Mouse (Mus musculus) neural tube, embryonic 15.5 days (tissue): ENCODE measurements at regions not wholly inside any gene's neighbourhood (a gene's known extent, or its start where the extent isn't known, plus 50 kb on each side); places are given as distances from the start of the nearest gene placed in this dataset.
A peak's percentile ranks its signal among the peaks of the same experiment; 100 is the strongest.

ENCODE experiments used
- ATAC-seq: fragments of 200-750 bp; cut with Nextera tagmentation; 2 replicates; pipeline ENCODE4 v1.8.0; 2017; ENCODE audit warnings: mild to moderate bottlenecking, moderate TSS enrichment, moderate library complexity; ENCODE audit not compliant: low FRiP score
- H3K27ac ChIP-seq: fragments of 300-500 bp; sonication (generic); replicated peaks from 2 replicates; pipeline ENCODE4 v1.5.1; 2015; ENCODE audit warnings: mild to moderate bottlenecking, inconsistent platforms
- H3K27me3 ChIP-seq: fragments of 300-500 bp; sonication (generic); replicated peaks from 2 replicates; pipeline ENCODE4 v1.6.1; 2015; ENCODE audit warnings: inconsistent platforms
- H3K36me3 ChIP-seq: fragments of 300-500 bp; sonication (generic); 2 replicates; pipeline ENCODE4 v1.6.1; 2015; ENCODE audit warnings: inconsistent platforms
- H3K4me1 ChIP-seq: fragments of 300-500 bp; sonication (generic); 2 replicates; pipeline ENCODE4 v1.6.1; 2015; ENCODE audit warnings: inconsistent platforms
- H3K4me2 ChIP-seq: fragments of 300-500 bp; sonication (generic); 2 replicates; pipeline ENCODE4 v1.6.1; 2015; ENCODE audit warnings: inconsistent platforms, mild to moderate bottlenecking, moderate library complexity
- H3K4me3 ChIP-seq: fragments of 300-500 bp; sonication (generic); replicated peaks from 2 replicates; pipeline ENCODE4 v1.5.1; 2015; ENCODE audit warnings: mild to moderate bottlenecking, inconsistent platforms
- H3K9ac ChIP-seq: fragments of 300-500 bp; sonication (generic); replicated peaks from 2 replicates; pipeline ENCODE4 v1.6.1; 2015; ENCODE audit warnings: mild to moderate bottlenecking, inconsistent platforms
- H3K9me3 ChIP-seq: fragments of 300-500 bp; sonication (generic); replicated peaks from 2 replicates; pipeline ENCODE4 v1.6.1; 2016; ENCODE audit warnings: inconsistent platforms
- WGBS: fragments of 180-500 bp; shearing (Covaris S2); methylation state at CpG from one replicate; pipeline ENCODE4 v1.1.7; 2015; ENCODE audit warnings: mixed read lengths; 5-methylcytosine and 5-hydroxymethylcytosine counted together

DNA sequence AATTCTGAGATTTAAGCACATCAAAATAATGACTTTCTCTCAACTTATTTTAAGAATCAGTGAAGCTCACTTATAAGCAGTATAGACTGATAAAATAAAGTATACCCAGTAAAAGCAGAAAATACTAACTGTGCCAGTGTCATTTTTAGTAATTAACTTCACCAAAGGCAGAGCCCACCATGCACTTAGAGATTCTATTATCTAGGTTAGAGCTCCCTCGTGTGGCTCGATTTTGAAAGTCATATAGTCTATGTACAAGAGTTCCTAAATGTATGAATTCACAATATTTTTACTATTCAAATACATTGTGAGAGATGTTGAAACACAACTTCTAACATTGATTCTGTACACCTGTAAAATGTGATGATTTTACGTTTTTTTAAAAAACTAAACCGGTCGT is 589.3 kb downstream of the Kcnj3 start:
- WGBS = 8% methylated on average over 5 of the region's 5 CpGs
- no peak overlapping the region for H3K4me3 ChIP-seq
- H3K4me1 ChIP-seq = no peaks in the 10 kb centered on the region
- no peak overlapping the region for H3K4me2 ChIP-seq
- no peaks in the 10 kb centered on the region for H3K36me3 ChIP-seq
- H3K27ac ChIP-seq = no peak overlapping the region
- ATAC-seq = peak; percentile 78; the same call in 1 of the 2 replicates
- H3K9ac ChIP-seq = no peak overlapping the region
- H3K27me3 ChIP-seq = no peaks in the 10 kb centered on the region
- no peaks in the 10 kb centered on the region for H3K9me3 ChIP-seq

DNA sequence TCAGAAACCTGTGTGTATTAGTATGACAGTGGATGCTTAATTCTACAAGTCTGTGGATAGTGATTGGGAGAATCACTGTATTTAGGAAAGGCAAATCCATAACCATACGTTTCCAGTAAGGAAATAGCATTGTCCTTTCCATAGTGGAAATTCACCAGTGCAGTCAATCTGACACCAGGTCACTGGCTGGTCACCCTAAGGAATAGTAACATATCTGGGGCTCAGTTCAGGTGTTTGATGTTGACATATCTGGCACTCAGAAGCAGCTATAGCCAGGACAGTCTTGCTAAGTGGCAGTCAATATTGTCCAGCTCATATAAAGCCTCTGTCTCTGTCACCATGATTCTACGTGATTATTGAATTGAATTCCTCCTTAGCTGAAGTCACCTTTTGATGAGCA is 593.2 kb downstream of the Kcnj3 start:
- Histone ChIP-seq H3K9ac (no peak overlapping the region), H3K4me3 (no peak overlapping the region), H3K27ac (no peak overlapping the region), H3K36me3 (no peaks in the 10 kb centered on the region), H3K27me3 (no peaks in the 10 kb centered on the region), H3K4me2 (no peak overlapping the region), H3K4me1 (no peaks in the 10 kb centered on the region), H3K9me3 (no peaks in the 10 kb centered on the region)
- ATAC-seq = no peak
- WGBS = 83% methylated on average over 2 of the region's 2 CpGs
